Mouse (Mus musculus) frontal cortex, postnatal 10 days (tissue): ENCODE measurements at regions not wholly inside any gene's neighbourhood (a gene's known extent, or its start where the extent isn't known, plus 50 kb on each side); places are given as distances from the start of the nearest gene placed in this dataset.
"Not testable (repeated sequence)": the region's sequence is repeated elsewhere in the genome, so short reads cannot be mapped to it uniquely, and the experiment has no call there.

Experiments used
- DNase-seq, 2 experiments: peaks; one replicate each; pipeline ENCODE4 v3.0.0; 2022; ENCODE audit warnings: low spot score in 2 of 2, mixed read lengths in 1 of 2

GRCm38 (mm10) chr10:96188168-96188567 is 51.8 kb downstream of the Gm5426 start:
- no peak for DNase-seq

- no peak for DNase-seq
Measured at GRCm38 (mm10) chr10:96190168-96190987, 54.0 kb downstream of the Gm5426 start.

GRCm38 (mm10) chr10:96200932-96201641 is 64.7 kb downstream of the Gm5426 start:
- no peak for DNase-seq

GRCm38 (mm10) chr10:96201891-96202290 is 65.5 kb downstream of the Gm5426 start:
- no peak for DNase-seq

GRCm38 (mm10) chr10:96202871-96203270 is 66.5 kb downstream of the Gm5426 start:
- no peak for DNase-seq

- no peak for DNase-seq
Measured at GRCm38 (mm10) chr10:96204198-96204597, 67.8 kb downstream of the Gm5426 start.

GRCm38 (mm10) chr10:96209171-96209570 is 72.8 kb downstream of the Gm5426 start:
- DNase-seq = no peak

- DNase-seq = no peak
Measured at GRCm38 (mm10) chr10:96211189-96211588, 74.8 kb downstream of the Gm5426 start.

- peak; percentile 73 to 89 for DNase-seq
Measured at GRCm38 (mm10) chr10:96213876-96214275, 77.5 kb downstream of the Gm5426 start.

GRCm38 (mm10) chr10:96214285-96214684 is 77.9 kb downstream of the Gm5426 start:
- DNase-seq = no peak

- DNase-seq = no peak
Measured at GRCm38 (mm10) chr10:96214946-96215345, 78.5 kb downstream of the Gm5426 start.

- DNase-seq = no peak
Measured at GRCm38 (mm10) chr10:96220731-96221130, 84.3 kb downstream of the Gm5426 start.

- DNase-seq = no peak
Measured at GRCm38 (mm10) chr10:96230391-96230790, 94.0 kb downstream of the Gm5426 start.

- DNase-seq = no peak
Measured at GRCm38 (mm10) chr10:96231309-96231708, 94.9 kb downstream of the Gm5426 start.

GRCm38 (mm10) chr10:96232889-96233288 is 96.5 kb downstream of the Gm5426 start:
- no peak for DNase-seq

- DNase-seq = no peak
Measured at GRCm38 (mm10) chr10:96234564-96235412, 98.4 kb downstream of the Gm5426 start.

- DNase-seq = not testable (repeated sequence)
Measured at GRCm38 (mm10) chr10:96236031-96236430, 99.6 kb downstream of the Gm5426 start.

- no peak for DNase-seq
Measured at GRCm38 (mm10) chr10:96236777-96237373, 100.5 kb downstream of the Gm5426 start.

- DNase-seq = no peak
Measured at GRCm38 (mm10) chr10:96237572-96238130, 101.2 kb downstream of the Gm5426 start.

GRCm38 (mm10) chr10:96238251-96238650 is 101.8 kb downstream of the Gm5426 start:
- no peak for DNase-seq

- no peak for DNase-seq
Measured at GRCm38 (mm10) chr10:96238850-96239249, 102.4 kb downstream of the Gm5426 start.
